Mouse (Mus musculus): ENCODE measurements around the gene Nfatc4.

GRCm38 (mm10) chr14:55780736-55781135 is 42.2 kb upstream of the Nfatc4 start:
- no peak for TF ChIP-seq CTCF (IDR thresholded peaks at IDR 0.05)
- no peak for TF ChIP-seq EP300 (IDR thresholded peaks at IDR 0.05)

All from lung, postnatal 0 days (tissue).